Mouse (Mus musculus) liver, adult 10 weeks (tissue): ENCODE results near the gene Cnih4. TPM values are rescaled to one million over a fixed set of nuclear protein-coding genes. Genes with fewer than 3 reads are reported as not detected.

Source experiments
- polyA plus RNA-seq: library from polyadenylated mRNA; stranded (reverse); fragments of 350-450 nt; fragmentation: Illumina TruSeq; extraction: RNeasy Lipid Tissue Mini Kit (QIAGEN cat#74804); gene quantifications from one replicate; pipeline ENCODE4 v1.2.3, GENCODE M21; 2014; ENCODE audit warnings: low read depth, low replicate concordance

Cnih4 gene
- polyA plus RNA-seq, result 49.9 TPM

GRCm38 (mm10) chr1:181143950-181144836, at the start of gene Cnih4, which contains the start of gene Nvl:
Gene Cnih4 (plus strand): TSS chr1:181144693.
Gene Nvl (minus strand): TSS chr1:181144204.

DNA sequence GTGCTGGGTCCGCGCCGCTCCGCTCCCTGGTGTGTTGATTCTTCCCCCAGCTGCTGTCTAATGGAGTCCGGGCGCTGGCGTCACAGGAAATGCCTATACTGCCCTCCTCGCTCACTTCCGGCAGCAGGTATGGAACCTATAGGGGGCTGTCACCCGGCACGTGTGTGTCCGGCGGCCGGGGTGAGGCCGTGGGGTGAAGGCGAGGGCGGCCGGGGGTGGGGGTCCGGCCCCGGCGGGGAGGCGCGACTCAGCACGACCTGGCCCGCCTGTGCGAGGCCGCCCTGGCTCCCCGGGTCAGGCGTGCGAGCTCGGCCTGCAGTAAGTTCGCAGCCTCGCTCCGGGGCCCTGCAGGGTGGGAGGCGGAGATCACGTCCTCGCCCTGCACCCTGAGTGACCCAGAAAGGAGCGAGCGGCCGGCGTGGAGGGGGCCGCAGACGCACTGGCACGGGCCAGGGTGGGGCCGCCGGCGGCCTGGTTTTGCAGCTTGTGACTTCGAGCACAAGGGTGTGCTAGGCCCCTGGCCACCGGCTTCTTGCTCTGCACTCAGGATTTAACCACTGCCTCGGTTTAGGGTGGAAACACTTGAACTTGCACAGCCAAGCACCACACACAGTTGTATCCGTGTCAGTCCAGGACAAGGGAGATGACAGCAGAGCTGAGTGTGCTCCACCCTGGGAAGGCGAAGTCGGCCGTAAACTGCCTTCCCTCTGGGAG, 67.6 kb downstream of the Cnih4 start, which contains the start of gene Wdr26:
TSS of gene Wdr26 (minus strand) at position 82 of the 714 bp plus-strand sequence.

Other genes starting within 250 kb of the Cnih4 start
- gene Pycr2, start 240.4 kb upstream of the Cnih4 start, polyA plus RNA-seq, result 0.50 TPM
- gene Lefty1, start 209.7 kb upstream of the Cnih4 start, polyA plus RNA-seq, result not detected
- 1.9 TPM for gene Tmem63a, start 202.3 kb upstream of the Cnih4 start, polyA plus RNA-seq
- gene Ephx1, start 123.8 kb upstream of the Cnih4 start, polyA plus RNA-seq, result 170 TPM
- 27.8 TPM for gene 9130409I23Rik, start 93.5 kb upstream of the Cnih4 start, polyA plus RNA-seq
- 11.6 TPM for gene Nvl, start 489 bp upstream of the Cnih4 start, polyA plus RNA-seq
- gene Wdr26, start 67.3 kb downstream of the Cnih4 start, polyA plus RNA-seq, result 78.1 TPM
- gene Cnih3, start 207.9 kb downstream of the Cnih4 start, polyA plus RNA-seq, result not detected